Mouse (Mus musculus) liver, embryonic 15.5 days (tissue): ENCODE data around the gene Igfals. TPM values are rescaled to one million over a fixed set of nuclear protein-coding genes. Genes with fewer than 3 reads are reported as not detected.

Source experiments
- ATAC-seq: fragments of 200-750 bp; cut with Nextera tagmentation; 2 replicates; pipeline ENCODE4 v1.8.0; 2017; ENCODE audit warnings: moderate number of reproducible peaks, mild to moderate bottlenecking, moderate library complexity; ENCODE audit not compliant: insufficient read depth
- H3K27ac ChIP-seq: fragments of 300-500 bp; sonication (generic); replicated peaks from 2 replicates; pipeline ENCODE4 v1.5.1; 2015; ENCODE audit warnings: mild to moderate bottlenecking, inconsistent platforms
- H3K27me3 ChIP-seq: fragments of 300-500 bp; sonication (generic); 2 replicates; pipeline ENCODE4 v1.6.1; 2015; ENCODE audit warnings: mild to moderate bottlenecking, inconsistent platforms
- H3K36me3 ChIP-seq: fragments of 300-500 bp; sonication (generic); replicated peaks from 2 replicates; pipeline ENCODE4 v1.6.1; 2015; ENCODE audit warnings: moderate library complexity, mild to moderate bottlenecking, inconsistent platforms
- H3K4me1 ChIP-seq: fragments of 300-500 bp; sonication (generic); replicated peaks from 2 replicates; pipeline ENCODE4 v1.6.1; 2015; ENCODE audit warnings: inconsistent platforms
- H3K4me2 ChIP-seq: fragments of 300-500 bp; sonication (generic); 2 replicates; pipeline ENCODE4 v1.6.1; 2015; ENCODE audit warnings: moderate library complexity, mild to moderate bottlenecking, inconsistent platforms
- H3K4me3 ChIP-seq: fragments of 300-500 bp; sonication (generic); replicated peaks from 2 replicates; pipeline ENCODE4 v1.5.1; 2015; ENCODE audit warnings: mild to moderate bottlenecking, inconsistent platforms
- H3K9ac ChIP-seq: fragments of 300-500 bp; sonication (generic); 2 replicates; pipeline ENCODE4 v1.6.1; 2015; ENCODE audit warnings: moderate library complexity, mild to moderate bottlenecking, inconsistent platforms
- H3K9me3 ChIP-seq: fragments of 300-500 bp; sonication (generic); replicated peaks from 2 replicates; pipeline ENCODE4 v1.6.1; 2016; ENCODE audit warnings: inconsistent platforms
- WGBS: fragments of 180-500 bp; shearing (Covaris S2); methylation state at CpG from one replicate; pipeline ENCODE4 v1.1.7; 2015; ENCODE audit warnings: mixed read lengths; ENCODE audit not compliant: insufficient replicate concordance; 5-methylcytosine and 5-hydroxymethylcytosine counted together
- polyA plus RNA-seq: library from polyadenylated mRNA; unstranded; fragments of >200 nt; fragmentation: Nextera tagmentation; extraction: Ambion mirVana; gene quantifications from 2 replicates; pipeline ENCODE4 v1.2.1, GENCODE M21; 2015

Gene Igfals
- polyA plus RNA-seq, result 9.6 and 11.5 TPM in 2 replicates

DNA sequence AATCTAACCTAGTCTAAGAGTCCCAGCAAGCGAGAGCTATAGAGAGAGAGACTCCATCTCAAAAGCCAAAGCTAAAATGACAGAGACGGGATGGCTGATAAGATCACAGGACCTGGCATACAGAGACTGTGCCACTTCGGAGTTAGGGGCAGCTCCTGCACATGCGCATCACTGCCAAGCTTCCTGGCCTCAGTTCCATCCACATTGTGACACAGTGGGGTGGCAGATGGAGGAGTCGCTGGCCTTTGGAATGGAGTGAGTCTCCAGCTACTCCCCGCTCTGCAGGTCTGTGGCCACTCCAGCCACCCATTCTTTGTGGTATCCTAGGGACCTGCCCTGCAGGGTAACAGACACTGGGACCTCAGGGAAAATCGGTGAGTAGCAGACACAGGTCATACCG is at the start of gene Igfals:
TSS of gene Igfals (plus strand) at position 222 of the 400 bp plus-strand sequence.
- H3K4me2 ChIP-seq, result no peak within 1 kb of the TSS
- ATAC-seq, result no peak
- no peak within 1 kb of the TSS for H3K4me3 ChIP-seq
- peaks cover 10% of the 10 kb centered on the region for H3K4me1 ChIP-seq
- WGBS, result 84% methylated on average over 8 of the region's 8 CpGs
- no peaks in the 10 kb centered on the region for H3K27me3 ChIP-seq
- no peak within 1 kb of the TSS for H3K9ac ChIP-seq
- no peaks in the 10 kb centered on the region for H3K9me3 ChIP-seq
- H3K27ac ChIP-seq, result no peak within 1 kb of the TSS
- peaks cover 53% of the 10 kb centered on the region for H3K36me3 ChIP-seq

- Histone ChIP-seq H3K4me1 (peaks cover 17% of the 10 kb centered on the region), H3K36me3 (no peaks in the 10 kb centered on the region), H3K4me2 (no peak overlapping the region), H3K9me3 (no peaks in the 10 kb centered on the region), H3K27ac (no peak overlapping the region), H3K4me3 (no peak overlapping the region), H3K27me3 (peaks cover 8% of the 10 kb centered on the region; the same call in 1 of the 2 replicates), H3K9ac (no peak overlapping the region)
- no peak for ATAC-seq
- 25% methylated on average over 1 of the region's 1 CpGs for WGBS
Measured at GRCm38 (mm10) chr17:24817503-24817902, 48.3 kb upstream of the Igfals start.

DNA sequence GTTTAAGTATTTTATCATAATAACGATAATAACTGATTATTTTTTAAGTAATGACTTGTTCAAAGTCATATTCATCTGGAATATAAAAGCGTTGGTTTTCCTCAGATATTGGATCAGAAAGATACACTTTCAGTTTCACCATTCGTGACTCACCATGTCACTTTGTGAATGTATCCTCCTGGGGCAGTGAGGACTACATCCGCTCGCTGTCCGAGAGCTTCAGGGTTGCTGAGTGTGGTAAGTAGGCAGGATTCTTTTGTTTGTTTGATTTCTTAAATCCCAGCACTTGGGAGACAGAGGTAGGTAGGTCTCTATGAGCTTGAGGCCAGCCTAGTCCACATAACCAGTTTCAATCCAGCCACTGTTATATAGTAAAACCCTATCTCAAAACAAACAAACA is 47.6 kb upstream of the Igfals start:
- Histone ChIP-seq H3K4me1 (peaks cover 13% of the 10 kb centered on the region), H3K27me3 (peaks cover 8% of the 10 kb centered on the region; the same call in 1 of the 2 replicates), H3K27ac (no peak overlapping the region), H3K9me3 (no peaks in the 10 kb centered on the region), H3K4me2 (no peak overlapping the region), H3K36me3 (no peaks in the 10 kb centered on the region), H3K4me3 (no peak overlapping the region), H3K9ac (no peak overlapping the region)
- no peak for ATAC-seq
- 55% methylated on average over 6 of the region's 6 CpGs for WGBS

GRCm38 (mm10) chr17:24819469-24819868 is 46.3 kb upstream of the Igfals start:
- 58% methylated on average over 2 of the region's 2 CpGs for WGBS
- no peak overlapping the region for H3K4me3 ChIP-seq
- H3K9ac ChIP-seq, result no peak overlapping the region
- H3K36me3 ChIP-seq, result no peaks in the 10 kb centered on the region
- peaks cover 16% of the 10 kb centered on the region for H3K27me3 ChIP-seq
- no peak overlapping the region for H3K4me2 ChIP-seq
- ATAC-seq, result no peak
- no peaks in the 10 kb centered on the region for H3K9me3 ChIP-seq
- H3K27ac ChIP-seq, result no peak overlapping the region
- peaks cover 9% of the 10 kb centered on the region for H3K4me1 ChIP-seq

DNA sequence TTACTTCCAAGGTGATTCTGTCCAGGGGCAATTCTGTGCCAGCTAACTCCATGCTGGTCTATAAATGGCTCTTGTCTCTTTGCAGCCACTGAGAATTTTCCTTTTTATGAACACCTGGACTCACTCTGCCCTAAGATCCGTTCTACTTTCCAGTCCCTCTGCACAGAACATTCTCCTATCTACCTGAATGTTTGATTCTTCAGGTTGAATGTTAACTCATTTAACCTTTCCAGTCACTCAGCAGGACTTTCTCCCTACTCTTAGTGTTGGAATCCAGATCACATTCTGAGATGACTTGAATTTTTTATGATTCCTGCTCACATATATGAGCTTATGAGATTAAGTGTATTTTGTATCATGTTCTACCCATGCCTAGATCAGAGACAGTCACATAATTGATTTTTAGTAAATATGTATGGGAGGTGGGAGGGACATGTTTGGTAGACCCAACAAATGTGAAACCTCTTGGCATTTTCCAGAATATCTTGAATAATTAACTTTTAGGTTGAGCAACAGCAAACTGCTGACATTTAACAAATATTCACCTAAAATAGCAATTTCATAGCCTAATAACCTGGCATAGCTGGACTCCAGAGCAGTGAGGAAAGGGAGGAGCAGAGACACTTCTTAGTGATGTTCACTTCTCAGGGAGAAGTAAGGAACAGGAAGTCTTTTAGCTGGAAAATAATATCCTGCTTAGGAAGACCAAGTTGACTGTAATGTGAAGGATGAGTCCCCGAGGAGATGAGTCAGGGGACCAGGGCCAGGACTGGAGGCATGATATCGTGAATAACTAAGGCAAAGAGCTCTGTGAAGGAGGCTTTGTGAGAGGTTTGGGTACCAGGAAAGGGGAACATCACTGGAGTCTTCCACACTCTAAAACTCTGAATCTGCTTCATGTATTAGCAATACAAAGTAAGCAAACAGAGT is 44.2 kb upstream of the Igfals start:
- no peaks in the 10 kb centered on the region for H3K4me1 ChIP-seq
- no peaks in the 10 kb centered on the region for H3K36me3 ChIP-seq
- whole genome bisulfite sequencing, result 42% methylated on average over 3 of the region's 3 CpGs
- peaks cover 32% of the 10 kb centered on the region for H3K27me3 ChIP-seq
- H3K4me2 ChIP-seq, result no peak overlapping the region
- no peak overlapping the region for H3K27ac ChIP-seq
- no peak for ATAC-seq
- H3K9ac ChIP-seq, result no peak overlapping the region
- H3K9me3 ChIP-seq, result no peaks in the 10 kb centered on the region
- no peak overlapping the region for H3K4me3 ChIP-seq

DNA sequence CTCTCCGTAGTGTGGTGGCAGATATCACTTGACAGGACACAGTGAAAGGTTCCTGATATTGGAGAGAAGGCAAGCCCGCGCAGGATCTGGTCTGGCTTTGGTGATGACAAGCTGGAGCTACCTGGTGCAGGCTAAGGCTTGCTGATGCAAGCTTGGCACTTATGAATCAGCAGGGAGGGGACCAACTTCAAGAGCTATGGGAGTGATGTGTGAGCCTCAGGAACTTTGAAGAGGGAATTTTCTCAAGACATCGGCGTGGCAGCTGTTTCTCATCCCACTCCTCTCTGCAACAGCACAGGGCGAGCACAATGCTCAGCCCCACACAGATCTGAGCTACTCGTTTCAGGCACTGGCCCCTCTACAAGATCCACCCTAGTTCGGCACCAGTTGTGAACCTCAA is 26.0 kb upstream of the Igfals start, which contains the start of gene Hagh:
TSS of gene Hagh (plus strand) at position 302 of the 400 bp plus-strand sequence.
- Histone ChIP-seq H3K9me3 (no peaks in the 10 kb centered on the region), H3K27me3 (peaks cover 39% of the 10 kb centered on the region), H3K4me3 (no peak within 1 kb of the TSS), H3K4me1 (peaks cover 10% of the 10 kb centered on the region; the same call in 1 of the 2 replicates), H3K9ac (no peak within 1 kb of the TSS), H3K36me3 (no peaks in the 10 kb centered on the region), H3K27ac (no peak within 1 kb of the TSS), H3K4me2 (no peak within 1 kb of the TSS)
- no peak for ATAC-seq
- 61% methylated on average over 8 of the region's 8 CpGs for WGBS

DNA sequence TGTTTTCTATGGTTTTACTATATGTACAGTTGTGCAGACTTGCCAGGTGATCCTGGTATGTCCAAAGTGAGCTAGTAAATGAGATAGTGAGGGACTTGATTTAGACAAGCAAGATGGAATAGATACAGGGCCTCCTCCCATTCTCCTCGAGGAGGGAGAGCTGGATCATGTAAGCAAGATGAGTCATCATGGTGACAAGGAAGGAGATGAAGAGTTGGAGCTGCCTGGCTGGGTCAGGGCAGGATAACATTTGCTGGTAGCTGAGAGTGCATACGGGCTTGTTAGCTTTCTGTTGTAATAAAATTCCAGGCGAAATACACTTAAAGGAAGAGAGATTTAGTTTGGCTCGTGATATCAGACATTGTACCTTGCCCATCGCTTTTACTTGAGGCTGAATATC is 25.5 kb upstream of the Igfals start:
- Histone ChIP-seq H3K4me1 (peaks cover 14% of the 10 kb centered on the region; the same call in 1 of the 2 replicates), H3K9ac (no peak overlapping the region), H3K27ac (no peak overlapping the region), H3K4me2 (no peak overlapping the region), H3K4me3 (no peak overlapping the region), H3K27me3 (peaks cover 37% of the 10 kb centered on the region), H3K36me3 (no peaks in the 10 kb centered on the region), H3K9me3 (no peaks in the 10 kb centered on the region)
- 43% methylated on average over 5 of the region's 5 CpGs for WGBS
- ATAC-seq, result no peak

- Histone ChIP-seq H3K4me1 (peaks cover 17% of the 10 kb centered on the region; the same call in 1 of the 2 replicates), H3K9me3 (no peaks in the 10 kb centered on the region), H3K9ac (no peak overlapping the region), H3K4me2 (no peak overlapping the region), H3K27me3 (peaks cover 31% of the 10 kb centered on the region; the same call in 1 of the 2 replicates), H3K36me3 (no peaks in the 10 kb centered on the region), H3K4me3 (no peak overlapping the region), H3K27ac (no peak overlapping the region)
- peak; percentile 40; the same call in 1 of the 2 replicates for ATAC-seq
- 55% methylated on average over 4 of the region's 4 CpGs for WGBS
Measured at GRCm38 (mm10) chr17:24841133-24841532, 24.7 kb upstream of the Igfals start.

GRCm38 (mm10) chr17:24842631-24843030 is 23.2 kb upstream of the Igfals start:
- Histone ChIP-seq H3K4me2 (no peak overlapping the region), H3K27me3 (peaks cover 19% of the 10 kb centered on the region; the same call in 1 of the 2 replicates), H3K4me3 (no peak overlapping the region), H3K27ac (no peak overlapping the region), H3K4me1 (peaks cover 30% of the 10 kb centered on the region), H3K9me3 (no peaks in the 10 kb centered on the region), H3K36me3 (peaks cover 5% of the 10 kb centered on the region; the same call in 1 of the 2 replicates), H3K9ac (no peak overlapping the region)
- 41% methylated on average over 2 of the region's 2 CpGs for WGBS
- no peak for ATAC-seq

GRCm38 (mm10) chr17:24844525-24844924 is 21.3 kb upstream of the Igfals start:
- Histone ChIP-seq H3K27ac (no peak overlapping the region), H3K4me2 (no peak overlapping the region), H3K4me1 (peaks cover 36% of the 10 kb centered on the region)

GRCm38 (mm10) chr17:24847386-24847785 is 18.4 kb upstream of the Igfals start:
- no peak for ATAC-seq
- H3K27me3 ChIP-seq, result no peaks in the 10 kb centered on the region
- no peaks in the 10 kb centered on the region for H3K9me3 ChIP-seq
- H3K4me2 ChIP-seq, result peak overlapping the region; percentile 71
- WGBS, result 80% methylated on average over 1 of the region's 1 CpGs
- peaks cover 45% of the 10 kb centered on the region for H3K4me1 ChIP-seq
- peak overlapping the region; percentile 51 for H3K4me3 ChIP-seq
- peak overlapping the region; percentile 33 for H3K9ac ChIP-seq
- peaks cover 6% of the 10 kb centered on the region for H3K36me3 ChIP-seq
- H3K27ac ChIP-seq, result peak overlapping the region; percentile 87

More at GRCm38 (mm10) chr17:24844525-24844924, 21.3 kb upstream of the Igfals start:
- Histone ChIP-seq H3K4me3 (no peak overlapping the region), H3K36me3 (peaks cover 5% of the 10 kb centered on the region; the same call in 1 of the 2 replicates), H3K27me3 (peaks cover 15% of the 10 kb centered on the region; the same call in 1 of the 2 replicates), H3K9me3 (no peaks in the 10 kb centered on the region), H3K9ac (no peak overlapping the region)
- no peak for ATAC-seq
- WGBS, result 60% methylated on average over 9 of the region's 9 CpGs
